Mouse (Mus musculus): ENCODE measurements around the gene Tnfrsf21. TPM values are rescaled to one million over a fixed set of nuclear protein-coding genes. Genes with fewer than 3 reads are reported as not detected.

Gene Tnfrsf21
- total RNA-seq, 2 experiments from 2014 or later = 121 to 123 TPM

DNA sequence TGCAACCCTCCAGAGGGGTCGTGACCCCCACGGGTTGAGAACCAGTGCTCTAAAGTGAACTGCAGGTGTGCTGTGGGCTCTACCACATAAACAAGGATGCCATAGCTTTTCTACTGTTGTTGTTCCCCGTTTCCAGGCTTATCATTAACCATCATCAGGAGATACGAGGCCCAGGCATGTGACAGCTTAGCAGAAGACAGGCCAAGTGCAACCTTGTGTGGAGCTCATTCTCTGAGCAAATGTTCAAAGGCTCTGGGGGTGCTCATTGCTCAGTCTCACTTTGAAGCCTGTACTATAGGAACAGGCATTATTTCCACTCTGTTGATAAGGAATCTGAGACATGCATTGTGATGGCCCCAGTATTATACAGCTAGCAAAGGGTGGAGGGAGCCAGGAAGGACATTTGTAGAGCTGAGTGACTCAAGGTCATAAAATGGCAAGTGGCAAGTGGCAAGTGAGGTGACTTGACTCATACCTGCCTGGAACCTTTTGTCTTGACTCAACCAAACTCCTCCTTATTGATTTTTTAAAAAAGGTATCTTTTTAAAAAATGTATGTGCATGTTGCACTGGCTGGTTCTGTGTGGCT, 80.8 kb downstream of the Tnfrsf21 start:
- H3K4me3 ChIP-seq = no peak overlapping the region
- no peak for DNase-seq (ENCODE audit: low spot score in 2 of 2)
- H3K27ac ChIP-seq = no peak overlapping the region
- no peak for TF ChIP-seq CTCF (conservative IDR thresholded peaks at IDR 0.05)

DNA sequence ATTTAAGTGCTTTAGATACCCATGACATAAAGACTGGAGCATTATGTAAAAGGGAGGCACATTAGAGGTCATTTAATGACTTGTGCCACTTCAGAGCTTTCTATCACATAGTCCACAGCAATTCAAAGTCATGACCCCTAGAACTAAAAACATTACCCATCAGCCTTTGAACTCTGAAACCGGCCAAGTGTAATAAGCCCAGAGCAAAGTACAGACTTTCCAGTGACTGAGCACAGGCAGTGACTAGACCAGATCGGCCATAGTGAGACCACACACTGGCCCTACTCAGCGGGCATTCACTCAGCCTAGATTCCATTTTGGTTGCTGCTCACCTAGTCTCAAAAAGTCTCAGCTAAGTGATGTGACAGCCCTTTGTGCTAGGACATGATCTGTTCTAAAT, 89.8 kb downstream of the Tnfrsf21 start:
- no peak for DNase-seq (ENCODE audit: low spot score in 2 of 2)
- no peak for TF ChIP-seq CTCF (conservative IDR thresholded peaks at IDR 0.05)
- no peak overlapping the region for H3K4me3 ChIP-seq
- H3K27ac ChIP-seq = no peak overlapping the region

DNA sequence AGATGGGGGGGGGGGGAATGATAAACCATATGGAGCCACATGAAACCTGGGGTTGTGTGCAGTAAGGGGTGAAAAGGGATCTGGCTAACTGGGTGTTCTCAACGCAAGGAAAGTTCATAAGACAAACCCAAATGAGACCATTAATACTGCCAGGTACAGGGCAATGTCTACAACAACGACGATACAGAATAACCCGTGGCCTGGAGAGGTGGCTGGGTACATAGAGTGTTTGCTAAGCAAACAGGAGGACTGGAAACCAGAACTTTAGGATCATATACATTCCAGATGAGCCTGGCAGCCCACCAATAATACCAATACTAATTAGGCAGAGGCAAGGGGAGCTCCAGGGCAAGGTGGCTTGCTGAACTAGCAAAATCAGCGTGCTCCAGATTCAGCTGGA, 91.0 kb downstream of the Tnfrsf21 start:
- H3K27ac ChIP-seq = no peak overlapping the region
- TF ChIP-seq CTCF (conservative IDR thresholded peaks at IDR 0.05) = no peak

DNA sequence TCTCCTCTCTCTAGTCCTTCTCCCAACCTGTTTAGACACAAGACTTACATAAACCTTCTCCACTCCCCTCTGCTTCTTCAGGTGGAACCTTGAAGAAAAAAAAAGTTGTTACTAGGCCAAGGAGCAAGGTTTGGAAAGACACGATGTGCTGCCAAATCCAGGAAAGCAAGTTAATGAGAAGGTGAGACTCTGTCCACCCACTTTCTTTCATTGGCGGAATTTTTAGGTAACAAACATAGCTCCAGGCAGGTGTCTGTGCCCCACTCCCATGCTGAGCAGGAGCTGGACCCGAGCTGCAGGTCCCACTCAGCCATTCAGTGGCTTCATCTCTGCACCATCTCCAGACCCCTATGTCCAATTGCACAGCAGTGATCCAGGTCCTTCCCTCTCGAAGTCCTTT, 93.1 kb downstream of the Tnfrsf21 start:
- H3K4me3 ChIP-seq = no peak overlapping the region
- TF ChIP-seq CTCF (conservative IDR thresholded peaks at IDR 0.05) = no peak
- H3K27ac ChIP-seq = no peak overlapping the region
- DNase-seq (ENCODE audit: low spot score in 2 of 2) = no peak

More for the DNA sequence above, 91.0 kb downstream of the Tnfrsf21 start:
- no peak overlapping the region for H3K4me3 ChIP-seq
- DNase-seq (ENCODE audit: low spot score in 2 of 2) = no peak

DNA sequence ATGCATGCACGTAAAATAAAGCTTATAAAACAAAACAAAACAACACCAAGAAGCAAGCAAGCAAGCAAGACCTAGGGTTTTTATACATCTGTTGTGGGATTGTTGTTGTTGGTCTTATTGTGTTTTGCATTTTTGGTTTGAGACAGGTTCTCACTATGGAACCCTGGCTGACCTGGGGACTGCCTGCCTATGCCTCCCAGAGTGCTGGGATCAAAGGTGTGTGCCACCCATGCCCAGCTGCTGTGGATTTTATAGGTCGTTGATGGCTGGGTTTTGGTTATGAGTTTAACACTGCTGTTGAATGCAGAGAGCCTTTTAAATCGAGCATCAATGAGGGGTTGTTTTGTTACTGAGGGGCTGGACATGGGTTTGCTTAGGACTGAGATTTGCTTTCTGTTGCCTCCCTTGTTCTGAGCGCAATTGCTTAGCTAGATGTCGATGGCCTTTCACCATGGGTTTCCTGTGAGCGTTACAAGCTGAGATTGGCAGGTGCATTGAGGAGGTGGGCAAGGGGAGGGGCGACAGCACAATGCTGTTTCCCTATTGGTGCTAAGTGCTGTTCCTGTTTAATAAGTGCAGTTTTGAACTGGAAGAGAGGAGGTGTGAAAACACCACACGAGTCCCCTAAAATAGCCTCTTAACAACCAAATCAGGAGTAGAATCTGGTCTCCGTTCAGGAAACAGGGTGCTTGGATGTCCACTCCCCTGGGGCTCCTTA, 94.0 kb downstream of the Tnfrsf21 start:
- no peak overlapping the region for H3K27ac ChIP-seq
- no peak overlapping the region for H3K4me3 ChIP-seq
- no peak for TF ChIP-seq CTCF (conservative IDR thresholded peaks at IDR 0.05)
- DNase-seq (ENCODE audit: low spot score in 2 of 2) = no peak

DNA sequence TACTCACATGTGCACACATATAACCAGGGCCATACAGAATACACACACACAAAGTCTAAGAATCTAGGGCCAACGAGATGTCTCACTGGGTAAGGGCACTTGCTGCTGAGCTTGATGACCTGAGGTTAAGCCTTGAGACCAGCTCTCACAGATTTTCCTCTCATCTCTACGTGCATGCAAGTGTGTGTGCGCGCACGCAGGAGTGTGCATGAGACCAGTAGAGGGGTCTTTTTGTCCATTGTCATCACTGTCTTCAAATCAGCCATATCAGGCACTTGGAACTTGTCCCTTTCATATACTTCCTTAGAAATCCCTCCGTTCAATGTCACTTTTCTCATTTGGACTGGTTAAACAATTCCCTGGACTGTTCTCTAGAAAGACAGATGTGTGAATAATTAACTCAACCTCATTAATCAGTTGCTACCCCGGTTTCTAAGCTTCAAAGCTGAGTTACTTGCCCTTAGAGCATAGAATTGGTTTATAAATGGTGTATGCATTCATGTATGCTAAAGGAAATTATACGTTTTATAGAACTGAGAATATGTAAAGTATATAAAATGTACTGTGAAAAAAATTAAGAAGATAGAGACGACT, 97.1 kb downstream of the Tnfrsf21 start:
- no peak for TF ChIP-seq CTCF (conservative IDR thresholded peaks at IDR 0.05)
- Histone ChIP-seq H3K4me3 (no peak overlapping the region), H3K27ac (peak overlapping the region; percentile 85)
- no peak for DNase-seq (ENCODE audit: low spot score in 2 of 2)

DNA sequence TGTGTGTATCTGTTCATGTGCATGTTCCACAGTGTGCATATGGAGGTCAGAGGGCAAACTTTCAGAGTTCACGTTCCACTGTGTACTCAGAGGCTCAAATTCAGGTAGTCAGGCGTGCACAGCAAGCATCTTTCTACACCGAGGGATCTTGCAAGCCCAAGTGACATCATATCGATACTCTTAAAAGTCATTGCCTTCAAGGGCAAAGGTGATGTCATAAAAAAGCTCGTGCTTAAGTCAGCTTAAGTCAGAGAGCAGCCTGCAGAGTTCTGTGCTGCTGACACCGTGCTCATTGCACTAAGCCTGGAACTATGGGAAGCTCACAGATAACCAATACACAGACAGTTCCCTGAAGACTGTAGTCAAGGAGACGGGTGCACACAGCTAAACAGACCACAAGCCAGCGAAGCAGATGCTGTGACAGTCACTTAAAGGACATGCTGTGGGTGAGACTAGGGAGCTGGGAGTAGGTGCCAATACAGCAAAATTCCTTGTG, 97.8 kb downstream of the Tnfrsf21 start:
- peak overlapping the region; percentile 85 for H3K27ac ChIP-seq
- no peak overlapping the region for H3K4me3 ChIP-seq
- peak; percentile 71 to 87 for DNase-seq (ENCODE audit: low spot score in 2 of 2)
- TF ChIP-seq CTCF (conservative IDR thresholded peaks at IDR 0.05) = no peak

DNA sequence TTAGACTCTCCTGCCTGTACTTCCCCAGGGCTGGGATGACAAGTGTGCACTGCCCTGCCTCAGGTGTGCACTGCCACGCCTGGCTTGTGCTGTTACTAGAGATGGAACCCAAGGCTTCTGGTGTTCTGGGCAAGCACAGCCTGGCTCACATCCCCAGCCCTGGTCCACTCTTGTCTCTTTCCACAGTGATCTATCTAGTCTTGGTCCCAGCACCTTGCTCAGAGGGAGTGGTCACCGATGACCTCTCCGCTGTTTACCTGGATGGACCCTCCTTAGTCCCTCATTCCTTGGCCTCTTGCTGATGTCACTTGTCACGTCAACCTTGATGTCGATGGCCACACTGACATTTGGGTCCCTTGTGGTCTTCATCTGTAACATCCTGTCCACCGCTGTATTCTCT, 98.6 kb downstream of the Tnfrsf21 start:
- peak overlapping the region; percentile 85 for H3K27ac ChIP-seq
- no peak for TF ChIP-seq CTCF (conservative IDR thresholded peaks at IDR 0.05)
- no peak overlapping the region for H3K4me3 ChIP-seq
- DNase-seq (ENCODE audit: low spot score in 2 of 2) = no peak

DNA sequence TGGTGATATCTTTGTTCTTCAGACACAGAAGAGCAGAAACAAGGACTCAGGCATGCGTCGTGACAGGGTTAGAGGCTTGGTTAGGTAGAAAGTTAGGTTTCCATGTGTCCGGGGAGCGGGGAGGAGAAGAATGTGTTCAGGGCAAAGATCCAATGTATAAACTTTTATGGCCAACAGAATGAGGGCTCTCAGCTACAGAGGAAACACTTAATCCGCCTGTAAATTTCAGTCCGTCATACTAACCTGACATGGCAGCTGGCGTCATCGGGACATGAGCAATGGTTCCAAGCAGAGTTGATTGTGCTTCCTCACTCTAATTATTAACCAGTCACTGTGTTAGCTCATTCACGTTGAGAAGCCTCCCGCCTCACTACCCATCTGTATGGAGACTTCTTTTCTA, 100.4 kb downstream of the Tnfrsf21 start:
- TF ChIP-seq CTCF (conservative IDR thresholded peaks at IDR 0.05) = no peak
- Histone ChIP-seq H3K27ac (no peak overlapping the region), H3K4me3 (no peak overlapping the region)
- DNase-seq (ENCODE audit: low spot score in 2 of 2) = no peak

DNA sequence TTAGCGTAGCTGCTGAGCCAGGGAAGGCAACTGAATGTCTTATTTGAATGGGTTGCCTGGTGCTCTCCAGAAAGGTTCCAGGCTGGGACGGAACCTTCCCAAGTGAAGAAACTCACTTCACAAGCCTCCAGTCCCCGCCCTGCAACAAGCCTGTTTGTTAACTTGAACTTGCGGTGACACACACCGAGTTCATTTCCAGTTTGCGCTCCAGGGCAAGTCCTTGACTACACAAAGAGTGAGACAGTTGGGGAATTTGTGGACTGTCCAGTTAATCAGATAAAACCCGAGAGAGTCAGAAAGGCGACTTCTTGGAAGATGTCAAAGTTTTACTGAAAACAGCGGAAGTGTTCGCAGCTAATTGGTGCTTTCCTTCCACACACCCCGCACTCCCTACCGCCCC, 103.1 kb downstream of the Tnfrsf21 start:
- no peak for DNase-seq (ENCODE audit: low spot score in 2 of 2)
- TF ChIP-seq CTCF (conservative IDR thresholded peaks at IDR 0.05) = no peak
- Histone ChIP-seq H3K4me3 (no peak overlapping the region), H3K27ac (no peak overlapping the region)

DNA sequence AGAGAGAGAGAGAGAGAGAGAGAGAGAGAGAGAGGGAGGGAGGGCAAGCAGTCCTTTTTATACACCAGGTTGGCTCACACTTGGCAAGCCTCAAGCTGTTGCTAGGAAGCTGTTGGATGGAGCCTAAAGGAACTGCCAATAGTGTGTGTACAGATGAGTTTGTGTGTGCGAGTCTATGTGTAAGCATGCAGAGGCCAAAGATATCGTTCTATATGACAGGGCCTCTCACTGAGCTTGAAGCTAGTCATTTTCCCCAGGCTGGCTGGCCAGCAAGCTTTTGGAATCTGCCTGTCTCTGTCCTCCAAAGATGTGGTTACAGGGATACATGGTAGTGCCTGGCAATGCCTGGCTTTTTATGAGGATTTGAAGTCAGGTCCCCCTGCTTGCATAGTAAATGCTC, 104.7 kb downstream of the Tnfrsf21 start:
- DNase-seq (ENCODE audit: low spot score in 2 of 2) = peak; percentile 19 to 28
- Histone ChIP-seq H3K4me3 (no peak overlapping the region), H3K27ac (peak overlapping the region; percentile 72)
- no peak for TF ChIP-seq CTCF (conservative IDR thresholded peaks at IDR 0.05)

DNA sequence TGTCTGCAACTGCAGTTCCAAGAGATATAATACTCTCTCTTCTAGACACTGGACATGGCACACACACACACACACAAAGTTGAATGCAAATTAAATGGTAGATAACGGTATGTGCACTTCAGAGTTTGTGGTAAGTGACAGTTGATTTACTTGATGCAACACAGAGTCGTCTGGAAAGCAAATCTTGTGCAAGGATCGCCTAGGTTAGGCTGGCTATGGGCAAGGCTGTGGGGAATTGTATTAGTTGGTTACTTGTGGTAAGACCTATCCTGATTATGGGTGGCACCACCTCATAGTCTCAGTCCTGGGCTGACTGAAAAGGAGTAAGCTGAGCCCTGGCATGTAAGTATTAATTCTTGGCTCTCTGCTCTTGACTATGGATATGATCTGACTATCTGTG, 112.0 kb downstream of the Tnfrsf21 start:
- H3K4me3 ChIP-seq = no peak overlapping the region
- no peak overlapping the region for H3K27ac ChIP-seq
- TF ChIP-seq CTCF (conservative IDR thresholded peaks at IDR 0.05) = no peak
- DNase-seq (ENCODE audit: low spot score in 2 of 2) = no peak

DNA sequence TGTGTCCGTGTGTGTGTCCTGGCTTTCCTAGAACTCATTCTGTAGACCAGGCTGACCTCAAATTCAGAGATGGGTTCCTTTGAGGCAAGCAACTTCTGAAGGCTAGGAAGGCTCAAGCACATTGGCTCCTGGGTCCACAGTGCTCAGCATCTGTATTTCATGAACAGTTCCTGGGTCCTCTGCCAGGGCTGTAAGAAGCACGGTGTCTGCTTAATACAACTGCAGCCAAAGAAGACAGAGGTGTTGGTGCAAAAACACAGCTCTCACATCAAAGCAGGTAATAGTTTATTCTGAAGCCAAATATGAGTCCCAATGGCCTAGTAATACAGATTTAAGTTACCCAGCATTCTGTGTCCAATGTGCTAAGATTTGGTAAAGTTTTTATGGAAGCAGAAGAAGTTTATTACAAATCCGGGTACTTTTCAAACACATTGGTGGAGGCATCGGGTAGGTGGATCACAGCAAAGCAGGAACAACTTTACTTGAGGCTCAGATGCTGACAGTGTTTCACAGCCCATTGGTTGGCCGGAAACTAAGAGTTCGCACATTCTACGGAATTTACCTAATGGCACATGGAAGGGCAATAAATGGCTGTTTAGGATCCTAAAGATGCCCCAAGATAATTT, 112.7 kb downstream of the Tnfrsf21 start:
- DNase-seq (ENCODE audit: low spot score in 2 of 2) = no peak
- H3K4me3 ChIP-seq = no peak overlapping the region
- no peak for TF ChIP-seq CTCF (conservative IDR thresholded peaks at IDR 0.05)
- no peak overlapping the region for H3K27ac ChIP-seq

Data from layer of hippocampus, adult 2 months (tissue).